Mouse (Mus musculus): ENCODE measurements around the gene Ctnnd1.

The Ctnnd1 gene

DNA sequence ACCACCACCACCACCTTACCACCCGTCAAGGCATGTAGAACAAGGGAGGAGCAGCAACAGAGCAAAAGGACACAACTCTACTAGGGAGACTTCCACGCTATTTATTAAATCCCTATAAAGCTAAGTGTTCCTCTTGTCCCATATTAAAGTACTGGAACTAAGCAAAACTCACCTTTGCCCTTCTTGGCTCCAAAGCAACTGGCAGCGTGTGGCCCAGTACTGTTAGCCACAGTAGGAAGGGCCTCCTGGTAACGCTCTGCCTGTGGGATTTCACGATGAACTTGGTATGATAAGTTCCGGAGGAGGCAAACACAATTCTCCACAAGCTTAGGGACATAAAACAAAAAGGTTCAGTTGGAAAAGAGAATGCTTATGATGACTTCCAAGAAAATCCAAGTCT is 37.8 kb downstream of the Ctnnd1 start:
- DNase-seq (ENCODE audit: extremely low read depth, low read depth, low spot score): no peak

- DNase-seq (ENCODE audit: extremely low read depth, low read depth, low spot score): no peak
Observed at GRCm38 (mm10) chr2:84607842-84608241, 42.7 kb downstream of the Ctnnd1 start.

DNA sequence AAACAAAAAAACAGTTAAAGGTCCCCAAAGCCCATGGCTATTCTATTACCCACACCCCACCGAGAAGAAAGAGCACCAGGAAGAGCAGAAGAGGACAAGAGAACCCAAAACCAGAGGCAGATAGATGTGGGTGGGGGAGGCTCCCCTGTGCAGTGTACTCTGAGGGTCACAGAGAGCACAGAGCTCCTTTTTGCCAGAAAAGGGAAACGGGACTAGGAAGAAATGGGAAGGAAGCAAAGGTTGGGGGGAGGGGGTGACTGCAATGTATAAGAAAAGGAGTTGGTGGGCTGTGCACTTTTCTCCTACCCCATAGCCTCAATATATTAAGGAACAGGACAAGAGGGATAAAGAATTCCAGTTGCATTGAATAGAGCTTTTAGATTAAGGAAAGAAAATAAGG is 49.6 kb downstream of the Ctnnd1 start:
- no peak for DNase-seq (ENCODE audit: extremely low read depth, low read depth, low spot score)

DNA sequence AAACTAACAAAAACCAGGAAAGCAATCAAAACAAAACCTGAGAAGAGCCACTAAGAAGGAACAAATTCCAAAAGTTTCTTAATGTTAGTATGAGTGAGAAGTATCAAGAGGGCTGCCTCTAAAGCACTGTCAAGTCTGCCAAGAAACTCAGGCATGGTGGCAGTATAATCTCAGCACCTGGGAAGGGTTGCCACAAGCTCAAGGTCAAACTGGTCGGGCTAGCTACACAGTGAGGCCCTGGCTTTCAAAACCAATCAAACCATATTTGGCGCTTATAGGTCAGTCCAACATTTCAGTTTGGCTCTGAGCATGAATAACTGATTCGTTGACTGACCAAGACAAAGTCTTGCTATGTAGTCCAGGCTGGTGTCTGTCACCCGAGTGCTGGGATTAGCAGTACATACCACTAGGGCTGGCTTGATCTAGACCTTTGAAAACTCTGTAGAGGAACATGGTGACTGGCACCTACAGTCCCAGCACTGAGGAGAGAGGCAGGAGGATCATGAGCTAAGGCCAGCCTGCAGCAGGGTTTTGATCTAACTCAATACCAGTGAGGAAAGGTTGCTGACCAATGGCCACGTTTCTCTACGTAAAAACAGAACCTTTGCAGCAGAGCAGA is 51.2 kb downstream of the Ctnnd1 start:
- no peak for DNase-seq (ENCODE audit: extremely low read depth, low read depth, low spot score)

DNA sequence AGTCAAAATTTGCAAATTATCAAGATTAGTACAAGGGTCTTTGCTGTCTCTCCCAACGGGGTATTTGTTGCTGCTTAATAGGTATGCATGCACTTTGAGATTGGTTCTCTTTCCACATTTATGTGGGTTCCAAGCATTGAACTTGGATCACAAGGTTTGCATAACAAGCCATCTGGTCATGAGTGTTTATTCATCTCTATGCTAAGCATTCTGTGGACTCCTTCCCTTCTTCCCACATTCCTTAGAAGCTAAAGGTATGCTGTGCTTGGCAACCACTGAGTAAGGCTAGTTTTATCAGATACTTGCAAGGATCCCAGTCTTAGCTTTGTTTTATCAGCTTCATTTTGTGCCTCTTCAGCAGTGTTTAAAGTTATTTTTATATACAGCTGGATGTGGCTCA is 53.4 kb downstream of the Ctnnd1 start:
- no peak for DNase-seq (ENCODE audit: extremely low read depth, low read depth, low spot score)

GRCm38 (mm10) chr2:84592801-84593200 is 57.8 kb downstream of the Ctnnd1 start:
- DNase-seq (ENCODE audit: extremely low read depth, low read depth, low spot score): no peak

- no peak for DNase-seq (ENCODE audit: extremely low read depth, low read depth, low spot score)
Observed at GRCm38 (mm10) chr2:84585700-84586099, 64.9 kb downstream of the Ctnnd1 start.

GRCm38 (mm10) chr2:84582286-84582685 is 68.3 kb downstream of the Ctnnd1 start:
- no peak for DNase-seq (ENCODE audit: extremely low read depth, low read depth, low spot score)

DNA sequence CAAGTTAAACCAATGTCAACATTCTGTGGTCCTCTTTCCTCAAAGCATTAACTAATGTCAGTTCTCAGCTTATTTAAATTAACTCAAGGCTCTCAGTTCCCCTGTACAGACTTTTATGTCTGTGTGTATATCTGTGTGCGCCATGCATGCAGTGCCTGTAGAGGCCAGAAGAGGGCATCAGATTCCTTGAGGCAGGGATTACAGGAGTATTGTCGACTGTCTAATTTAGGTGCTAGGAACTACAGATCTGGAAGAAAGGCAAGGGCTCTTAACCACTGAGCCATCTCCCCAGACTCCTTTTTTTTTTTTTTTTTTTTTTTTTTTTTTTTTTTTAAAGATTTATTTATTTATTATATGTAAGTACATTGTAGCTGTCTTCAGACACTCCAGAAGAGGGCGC is 69.4 kb downstream of the Ctnnd1 start:
- no peak for DNase-seq (ENCODE audit: extremely low read depth, low read depth, low spot score)

DNA sequence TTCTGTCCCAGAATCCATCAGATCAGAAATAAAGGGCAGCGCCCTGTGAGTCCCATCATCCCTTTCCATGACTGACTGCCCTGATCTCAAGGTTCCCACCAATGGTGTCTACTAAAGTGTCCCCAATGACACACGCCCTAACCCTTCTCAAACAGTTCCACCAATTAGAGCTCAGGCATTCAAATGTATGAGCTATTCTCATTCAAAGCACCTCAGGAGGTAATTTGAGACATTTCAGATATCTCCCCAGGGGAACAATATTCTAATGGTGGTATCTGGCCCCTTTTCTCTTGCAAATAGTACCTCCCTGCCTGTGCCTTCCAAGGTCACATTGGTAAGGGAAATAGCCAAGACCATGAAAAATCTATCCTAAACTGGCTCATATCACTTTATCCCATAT is 71.3 kb downstream of the Ctnnd1 start:
- no peak for DNase-seq (ENCODE audit: extremely low read depth, low read depth, low spot score)

DNA sequence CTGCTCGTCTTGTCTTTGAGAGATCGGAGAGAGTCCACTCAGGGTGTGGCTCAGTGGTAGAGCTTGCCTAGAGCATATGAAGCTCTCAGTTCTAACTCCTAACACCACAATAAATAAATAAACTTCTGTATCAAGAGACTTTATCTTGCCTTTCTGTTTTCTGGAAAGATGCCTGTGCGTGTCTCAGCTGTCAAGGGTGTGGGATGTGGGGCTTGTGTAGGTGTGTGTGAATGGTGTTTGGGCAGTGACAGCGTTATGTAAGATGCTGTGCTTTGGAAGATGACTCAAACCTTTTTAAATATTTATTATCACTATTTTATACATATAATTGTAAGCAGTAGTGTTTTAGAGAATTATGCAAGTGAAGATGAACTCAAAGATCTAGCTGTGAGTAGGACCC is 76.4 kb downstream of the Ctnnd1 start:
- DNase-seq (ENCODE audit: extremely low read depth, low read depth, low spot score): no peak

GRCm38 (mm10) chr2:84556888-84557514 is 93.6 kb downstream of the Ctnnd1 start:
- DNase-seq (ENCODE audit: extremely low read depth, low read depth, low spot score): no peak

GRCm38 (mm10) chr2:84551390-84552100 is 99.0 kb downstream of the Ctnnd1 start:
- DNase-seq (ENCODE audit: extremely low read depth, low read depth, low spot score): no peak

Measured in fat pad, adult 2 months (tissue).